Mouse (Mus musculus) olfactory bulb, adult 2 months (tissue): ENCODE measurements around the gene Ndufb6.

ENCODE experiments used
- CTCF ChIP-seq: fragments of 200-500 bp; IDR thresholded peaks from 2 replicates; pipeline ENCODE4 v1.5.1; 2012; ENCODE audit warnings: low read depth, mild to moderate bottlenecking, low read length, moderate library complexity; ENCODE audit not compliant: insufficient read depth
- POLR2A ChIP-seq: fragments of 200-500 bp; IDR thresholded peaks from 2 replicates; pipeline ENCODE4 v1.6.1; 2012; ENCODE audit warnings: mild to moderate bottlenecking, low read depth, low read length, moderate library complexity; ENCODE audit not compliant: insufficient read depth

GRCm38 (mm10) chr4:40254385-40255103, 24.7 kb downstream of the Ndufb6 start:
- no peak for TF ChIP-seq CTCF
- no peak for TF ChIP-seq POLR2A
